In the genomic region with DNA sequence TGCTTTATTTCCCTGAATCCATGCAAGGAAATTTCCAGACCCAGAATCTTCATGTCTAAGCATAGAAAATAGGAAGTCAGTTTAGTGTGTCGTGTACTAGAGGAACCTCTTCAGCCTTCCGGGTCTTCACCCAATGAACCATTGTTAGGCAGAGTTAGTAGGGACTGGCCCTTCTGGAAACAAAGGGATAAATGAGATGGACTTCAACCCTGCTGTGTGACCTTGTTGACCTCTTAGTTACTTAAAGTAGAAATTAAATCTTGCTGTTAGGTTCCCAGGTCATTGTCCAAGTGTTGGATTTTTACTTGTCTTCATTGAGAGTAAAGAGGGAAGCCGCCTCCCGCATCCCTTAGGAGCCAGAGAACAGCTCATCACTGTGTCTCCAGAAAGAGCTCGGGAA, we compare ENCODE assay signal across 35 mouse cellular contexts. TPM values are rescaled to one million over a fixed set of nuclear protein-coding genes. Genes with fewer than 3 reads are reported as not detected.
"Had no signal": no experiment of that assay in that cellular context is flagged by ENCODE, and none has a peak within 500 bp of the region (broad histone marks: within the 10 kb centered on the region; RNA-seq: fewer than 3 reads in every experiment).

No protein-coding gene starts in this region.

- H3K27me3 ChIP-seq: heart, embryonic 13.5 days; heart, embryonic 15.5 days; hindbrain, embryonic 13.5 days; hindbrain, embryonic 15.5 days; intestine, embryonic 15.5 days; limb, embryonic 12.5 days; liver, embryonic 12.5 days had no signal

- DNase-seq: gastrocnemius, postnatal 14 days; gastrocnemius, postnatal 36 days; heart, adult 11 months; heart, adult 2 months; heart, postnatal 14 days; heart, postnatal 36 days; kidney, postnatal 10 days; kidney, postnatal 4 days; liver; lung, adult 18-20 months had no signal

- H3K4me1 ChIP-seq: heart, embryonic 13.5 days; heart, embryonic 15.5 days; hindbrain, embryonic 13.5 days; hindbrain, embryonic 15.5 days; intestine, embryonic 15.5 days; limb, embryonic 10.5 days; limb, embryonic 12.5 days; liver, embryonic 12.5 days had no signal

- H3K9ac ChIP-seq: heart, embryonic 13.5 days; heart, embryonic 15.5 days; hindbrain, embryonic 13.5 days; hindbrain, embryonic 15.5 days; intestine, embryonic 15.5 days; limb, embryonic 12.5 days; liver, embryonic 12.5 days; liver, embryonic 14.5 days had no signal

- H3K9me3 ChIP-seq: heart, embryonic 13.5 days; heart, embryonic 15.5 days; hindbrain, embryonic 13.5 days; hindbrain, embryonic 15.5 days; intestine, embryonic 15.5 days; limb, embryonic 10.5 days; limb, embryonic 12.5 days; liver, embryonic 12.5 days had no signal

- ATAC-seq: hindbrain, postnatal 0 days; intestine, embryonic 15.5 days; intestine, postnatal 0 days; liver, embryonic 12.5 days had no signal

- H3K4me2 ChIP-seq: heart, embryonic 11.5 days; heart, embryonic 13.5 days; heart, embryonic 15.5 days; hindbrain, embryonic 13.5 days; hindbrain, embryonic 15.5 days; intestine, embryonic 15.5 days; limb, embryonic 12.5 days; liver, embryonic 12.5 days had no signal

- H3K4me3 ChIP-seq: heart, adult 2 months; heart, embryonic 13.5 days; heart, embryonic 15.5 days; hindbrain, embryonic 13.5 days; hindbrain, embryonic 15.5 days; intestine, embryonic 15.5 days; layer of hippocampus, adult 2 months; left cerebral cortex, adult 2 months; limb, embryonic 10.5 days; limb, embryonic 12.5 days; liver, embryonic 12.5 days had no signal

- H3K27ac ChIP-seq: heart, adult 2 months; heart, embryonic 13.5 days; heart, embryonic 15.5 days; hindbrain, embryonic 13.5 days; hindbrain, embryonic 15.5 days; hindbrain, postnatal 0 days; intestine, embryonic 15.5 days; layer of hippocampus, adult 2 months; left cerebral cortex, adult 2 months; limb, embryonic 10.5 days; limb, embryonic 12.5 days; liver, embryonic 12.5 days; liver, embryonic 14.5 days had no signal

RNA-seq across cellular contexts. Expression of a gene that starts 26.1 kb away (rescaled TPM):
- total RNA-seq: gastrocnemius, adult 18-20 months; heart, adult 2 months; heart, postnatal 14 days; heart, postnatal 36 days; hematopoietic stem cell, adult 5-6 weeks; hindbrain, postnatal 0 days; layer of hippocampus, adult 2 months; layer of hippocampus, postnatal 10 days; layer of hippocampus, postnatal 25 days; left cerebral cortex, adult 2 months; left cerebral cortex, postnatal 14 days; left cerebral cortex, postnatal 36 days had no signal
- polyA plus RNA-seq: heart, adult 2 months; hindbrain, postnatal 0 days; intestine, postnatal 0 days; liver, embryonic 14.5 days had no signal

RNA-seq across cellular contexts. Expression of a gene that starts 33.6 kb away (rescaled TPM):
- total RNA-seq: hematopoietic stem cell, adult 5-6 weeks had no signal
- polyA plus RNA-seq: liver, embryonic 12.5 days; liver, embryonic 14.5 days had no signal

RNA-seq across cellular contexts. Expression of a gene that starts 40.2 kb away (rescaled TPM):
- total RNA-seq: heart, adult 2 months; heart, postnatal 14 days; heart, postnatal 36 days; hematopoietic stem cell, adult 5-6 weeks; hindbrain, postnatal 0 days; layer of hippocampus, adult 2 months; layer of hippocampus, postnatal 10 days; layer of hippocampus, postnatal 25 days; left cerebral cortex, adult 2 months; left cerebral cortex, postnatal 14 days; left cerebral cortex, postnatal 36 days had no signal
- polyA plus RNA-seq: heart, adult 2 months; heart, embryonic 11.5 days; heart, embryonic 13.5 days; heart, embryonic 15.5 days; heart, postnatal 0 days; hindbrain, embryonic 11.5 days; hindbrain, embryonic 15.5 days; hindbrain, postnatal 0 days; intestine, embryonic 15.5 days; intestine, postnatal 0 days; liver, embryonic 12.5 days; liver, embryonic 14.5 days had no signal

RNA-seq across cellular contexts. Expression of a gene that starts 47.5 kb away (rescaled TPM):
- total RNA-seq: gastrocnemius, adult 18-20 months; gastrocnemius, adult 8-10 months; gastrocnemius, postnatal 14 days; gastrocnemius, postnatal 36 days; heart, adult 2 months; heart, postnatal 14 days; heart, postnatal 36 days; hematopoietic stem cell, adult 5-6 weeks had no signal
- polyA plus RNA-seq: heart, adult 2 months; heart, embryonic 11.5 days; heart, postnatal 0 days; intestine, embryonic 15.5 days; intestine, postnatal 0 days; kidney, embryonic 16.5 days; limb, embryonic 10.5 days; limb, embryonic 12.5 days; liver, embryonic 12.5 days; liver, embryonic 14.5 days; liver, embryonic 16.5 days had no signal
